Mouse (Mus musculus) embryonic facial prominence, embryonic 15.5 days (tissue): ENCODE measurements around the gene Tjp3. TPM values are rescaled to one million over a fixed set of nuclear protein-coding genes. Genes with fewer than 3 reads are reported as not detected.
"Not testable (repeated sequence)": the region's sequence is repeated elsewhere in the genome, so short reads cannot be mapped to it uniquely, and the experiment has no call there.

Experiments
- ATAC-seq: fragments of 200-750 bp; cut with Nextera tagmentation; 2 replicates; pipeline ENCODE4 v1.8.0; 2017; ENCODE audit warnings: low read depth, moderate TSS enrichment; ENCODE audit not compliant: insufficient number of reproducible peaks, low FRiP score, low TSS enrichment
- H3K27ac ChIP-seq: fragments of 300-500 bp; sonication (generic); replicated peaks from 2 replicates; pipeline ENCODE4 v1.5.1; 2015; ENCODE audit warnings: mild to moderate bottlenecking, inconsistent platforms
- H3K27me3 ChIP-seq: fragments of 300-500 bp; sonication (generic); 2 replicates; pipeline ENCODE4 v1.6.1; 2015; ENCODE audit warnings: inconsistent platforms
- H3K36me3 ChIP-seq: fragments of 300-500 bp; sonication (generic); 2 replicates; pipeline ENCODE4 v1.6.1; 2015; ENCODE audit warnings: mild to moderate bottlenecking, inconsistent platforms
- H3K4me1 ChIP-seq: fragments of 300-500 bp; sonication (generic); 2 replicates; pipeline ENCODE4 v1.6.1; 2015; ENCODE audit warnings: inconsistent platforms
- H3K4me2 ChIP-seq: fragments of 300-500 bp; sonication (generic); replicated peaks from 2 replicates; pipeline ENCODE4 v1.6.1; 2015; ENCODE audit warnings: mild to moderate bottlenecking, inconsistent platforms
- H3K4me3 ChIP-seq: fragments of 300-500 bp; sonication (generic); replicated peaks from 2 replicates; pipeline ENCODE4 v1.5.1; 2015; ENCODE audit warnings: mild to moderate bottlenecking, inconsistent platforms
- H3K9ac ChIP-seq: fragments of 300-500 bp; sonication (generic); 2 replicates; pipeline ENCODE4 v1.6.1; 2015; ENCODE audit warnings: inconsistent platforms
- H3K9me3 ChIP-seq: fragments of 300-500 bp; sonication (generic); replicated peaks from 2 replicates; pipeline ENCODE4 v1.6.1; 2016; ENCODE audit warnings: inconsistent platforms
- WGBS: fragments of 180-500 bp; shearing (Covaris S2); methylation state at CpG from one replicate; pipeline ENCODE4 v1.1.7; 2015; 5-methylcytosine and 5-hydroxymethylcytosine counted together
- microRNA-seq: library from miRNA; unstranded; fragments of <30 nt; microRNA quantifications from one replicate; pipeline ENCODE4, GENCODE M21; 2016; ENCODE audit warnings: borderline number of aligned reads
- polyA plus RNA-seq: library from polyadenylated mRNA; unstranded; fragments of >200 nt; fragmentation: Nextera tagmentation; extraction: Ambion mirVana; gene quantifications from 2 replicates; pipeline ENCODE4 v1.2.1, GENCODE M21; 2015

Gene Tjp3
- polyA plus RNA-seq, 1 experiment from 2014 or later: 22.6 TPM

DNA sequence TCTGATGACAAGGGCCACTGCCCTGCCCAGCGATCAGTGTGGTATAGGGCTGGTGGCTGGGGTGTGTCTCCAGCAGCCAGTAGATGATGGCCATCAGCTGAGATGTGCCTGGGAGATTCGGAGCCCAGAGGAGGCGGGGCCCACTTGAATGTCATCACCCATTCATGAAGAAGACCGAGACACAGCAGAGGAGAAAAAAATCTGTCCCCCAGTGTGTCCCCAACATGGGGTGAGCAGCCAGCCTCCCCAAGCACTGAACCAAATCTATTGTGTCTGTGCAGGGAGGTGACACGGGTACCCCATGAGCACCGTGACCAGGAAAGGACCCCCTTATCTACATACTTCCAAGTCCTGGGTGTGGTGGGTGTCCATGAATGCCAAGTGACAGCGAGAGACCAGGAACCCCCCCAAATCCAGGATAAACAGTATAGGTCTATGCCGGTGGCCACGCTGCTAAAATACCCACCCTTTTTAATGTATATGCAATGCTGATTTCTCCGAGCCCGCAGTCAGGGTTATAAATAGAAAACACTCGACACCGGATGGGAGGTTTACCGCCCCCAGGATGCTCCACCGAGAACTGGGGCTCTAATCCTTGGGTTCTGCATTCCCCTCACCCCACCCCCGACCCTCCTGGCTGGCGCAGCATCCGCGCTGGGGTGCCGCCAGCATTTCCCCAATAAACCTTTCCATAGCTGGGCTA lies 61.5 kb downstream of the Tjp3 start:
- 12% methylated on average over 20 of the region's 20 CpGs for WGBS
- Histone ChIP-seq H3K36me3 (no peaks in the 10 kb centered on the region), H3K9ac (no peak overlapping the region), H3K27ac (no peak overlapping the region), H3K4me3 (peak overlapping the region; percentile 15), H3K4me2 (peak overlapping the region; percentile 34), H3K27me3 (peaks cover 35% of the 10 kb centered on the region), H3K4me1 (peaks cover 25% of the 10 kb centered on the region), H3K9me3 (no peaks in the 10 kb centered on the region)
- no peak for ATAC-seq

DNA sequence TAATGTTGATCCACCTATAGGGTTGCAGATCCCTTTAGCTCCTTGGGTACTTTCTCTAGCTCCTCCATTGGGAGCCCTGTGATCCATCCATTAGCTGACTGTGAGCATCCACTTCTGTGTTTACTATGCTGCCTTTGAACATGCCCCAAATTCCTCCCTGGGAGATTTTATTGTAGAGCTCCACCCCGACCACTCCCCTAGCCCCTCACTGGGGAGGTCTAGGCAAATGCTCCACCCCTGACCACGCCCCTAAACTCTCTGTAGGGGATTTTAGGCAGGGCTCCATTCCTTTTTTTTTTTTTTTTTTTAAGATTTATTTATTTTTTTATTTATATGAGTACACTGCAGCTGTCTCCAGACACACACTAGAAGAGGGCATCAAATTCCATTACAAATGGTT lies 67.7 kb downstream of the Tjp3 start:
- H3K27ac ChIP-seq, H3K36me3 ChIP-seq, H3K9ac ChIP-seq, H3K9me3 ChIP-seq, H3K4me1 ChIP-seq, H3K4me2 ChIP-seq, ATAC-seq, H3K4me3 ChIP-seq, H3K27me3 ChIP-seq: not testable (repeated sequence)
- 63% methylated on average over 2 of the region's 2 CpGs for WGBS

Small RNA genes within 50 kb of the gene (microRNA-seq; reads per million reads assigned to microRNA genes)
- gene Mir3057: 6.7 reads per million, percentile 25 among the genes with 10 or more reads in this experiment

Other genes starting within 250 kb of the Tjp3 start
- 199 and 216 TPM in 2 replicates for gene Sgta, start 231.4 kb downstream of the Tjp3 start, polyA plus RNA-seq
- 81.3 and 87.7 TPM in 2 replicates for gene Thop1, start 221.5 kb downstream of the Tjp3 start, polyA plus RNA-seq
- gene Creb3l3, start 192.7 kb downstream of the Tjp3 start, polyA plus RNA-seq: 0.89 and 0.92 TPM in 2 replicates
- gene Map2k2, start 185.7 kb downstream of the Tjp3 start, polyA plus RNA-seq: 189 and 197 TPM in 2 replicates
- gene Zbtb7a, start 156.4 kb downstream of the Tjp3 start, polyA plus RNA-seq: 57.6 and 59.4 TPM in 2 replicates
- gene Pias4, start 123.7 kb downstream of the Tjp3 start, polyA plus RNA-seq: 52.0 and 52.7 TPM in 2 replicates
- 654 and 688 TPM in 2 replicates for gene Eef2, start 115.0 kb downstream of the Tjp3 start, polyA plus RNA-seq
- gene Dapk3, start 108.6 kb downstream of the Tjp3 start, polyA plus RNA-seq: 65.4 and 67.7 TPM in 2 replicates
- 0.13 and 0.21 TPM in 2 replicates for gene 4930442H23Rik, start 107.7 kb downstream of the Tjp3 start, polyA plus RNA-seq
- gene Nmrk2, start 89.5 kb downstream of the Tjp3 start, polyA plus RNA-seq: 0.36 and 0.54 TPM in 2 replicates
- gene Atcay, start 60.7 kb downstream of the Tjp3 start, polyA plus RNA-seq: 0.47 and 0.69 TPM in 2 replicates
- gene Zfr2, start 58.4 kb downstream of the Tjp3 start, polyA plus RNA-seq: 13.7 and 16.0 TPM in 2 replicates
- gene Matk, start 38.6 kb downstream of the Tjp3 start, polyA plus RNA-seq: 7.1 and 9.1 TPM in 2 replicates
- gene Mrpl54, start 24.6 kb downstream of the Tjp3 start, polyA plus RNA-seq: 199 and 203 TPM in 2 replicates
- 70.9 and 77.4 TPM in 2 replicates for gene Apba3, start 24.6 kb downstream of the Tjp3 start, polyA plus RNA-seq
- gene Pip5k1c, start 1.4 kb upstream of the Tjp3 start, polyA plus RNA-seq: 51.1 and 53.8 TPM in 2 replicates
- 41.4 and 44.0 TPM in 2 replicates for gene Cactin, start 29.5 kb upstream of the Tjp3 start, polyA plus RNA-seq
- gene Tbxa2r, start 37.1 kb upstream of the Tjp3 start, polyA plus RNA-seq: 13.2 and 14.2 TPM in 2 replicates
- gene Gipc3, start 51.7 kb upstream of the Tjp3 start, polyA plus RNA-seq: 0.29 and 0.35 TPM in 2 replicates
- gene Hmg20b, start 58.9 kb upstream of the Tjp3 start, polyA plus RNA-seq: 94.7 and 96.1 TPM in 2 replicates
- 15.8 and 16.2 TPM in 2 replicates for gene Mfsd12, start 65.9 kb upstream of the Tjp3 start, polyA plus RNA-seq
- gene 4930404N11Rik, start 74.2 kb upstream of the Tjp3 start, polyA plus RNA-seq: 0.73 and 1.3 TPM in 2 replicates
- 98.8 and 102 TPM in 2 replicates for gene Fzr1, start 86.9 kb upstream of the Tjp3 start, polyA plus RNA-seq
- gene Dohh, start 92.8 kb upstream of the Tjp3 start, polyA plus RNA-seq: 83.1 and 85.2 TPM in 2 replicates
- gene Gm48551, start 92.9 kb upstream of the Tjp3 start, polyA plus RNA-seq: 3.1 and 3.2 TPM in 2 replicates
- gene Gm48552, start 97.4 kb upstream of the Tjp3 start, polyA plus RNA-seq: 1.6 and 2.9 TPM in 2 replicates
- gene Smim24, start 101.5 kb upstream of the Tjp3 start, polyA plus RNA-seq: 5.0 and 8.3 TPM in 2 replicates
- gene Nfic, start 164.1 kb upstream of the Tjp3 start, polyA plus RNA-seq: 138 and 139 TPM in 2 replicates
- 1.4 and 1.6 TPM in 2 replicates for gene Celf5, start 191.1 kb upstream of the Tjp3 start, polyA plus RNA-seq
- 81.9 and 89.1 TPM in 2 replicates for gene Ncln, start 204.8 kb upstream of the Tjp3 start, polyA plus RNA-seq
- gene S1pr4, start 208.6 kb upstream of the Tjp3 start, polyA plus RNA-seq: 0.77 and 1.1 TPM in 2 replicates
- 4.9 and 6.4 TPM in 2 replicates for gene Gna15, start 232.6 kb upstream of the Tjp3 start, polyA plus RNA-seq